Mouse (Mus musculus): ENCODE measurements around the gene Olfr458.
"Not testable (repeated sequence)": the region's sequence is repeated elsewhere in the genome, so short reads cannot be mapped to it uniquely, and the experiment has no call there.

Olfr458 gene

DNA sequence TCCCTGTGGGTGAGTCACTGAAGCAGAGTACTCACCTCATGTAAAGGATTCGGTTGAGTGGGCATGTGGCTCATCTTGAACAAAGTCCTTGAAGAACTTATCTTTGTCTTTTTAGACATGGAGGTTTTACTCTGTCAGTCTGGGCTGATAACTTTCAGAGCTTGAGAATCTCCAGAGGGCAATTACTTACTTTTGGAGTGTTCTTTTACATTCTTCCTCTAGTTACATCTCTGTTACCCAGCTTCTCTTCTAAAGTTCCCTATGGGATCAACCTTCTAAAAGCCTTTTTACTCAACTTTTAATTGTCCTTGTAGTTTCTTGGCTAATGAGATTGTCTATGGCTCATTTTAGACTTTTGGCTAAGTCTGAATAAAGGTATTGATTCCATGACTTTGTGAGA, at the start of gene Olfr458:
Gene Olfr458 (minus strand): TSS at position 101 of the 400 bp plus-strand sequence.
- no peak for DNase-seq

DNA sequence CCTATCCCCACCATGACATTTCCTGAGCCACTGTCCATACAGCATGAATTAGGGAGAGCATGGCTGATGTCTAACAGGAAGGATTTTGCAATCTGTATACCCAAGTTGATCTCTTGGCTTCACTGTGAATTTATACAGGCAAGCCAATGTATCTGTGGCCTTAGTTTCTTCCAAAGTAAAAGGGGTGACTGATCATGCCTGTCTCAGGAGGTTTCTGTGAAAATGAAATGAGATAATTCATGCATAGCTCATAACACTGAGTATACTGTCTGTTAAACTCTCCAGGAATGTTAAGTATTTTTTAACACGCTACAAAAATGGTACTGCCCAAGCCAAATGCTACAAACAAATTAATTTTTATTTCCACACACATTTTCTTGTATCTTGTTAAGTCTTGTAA, 48.5 kb upstream of the Olfr458 start:
- no peak for DNase-seq

DNA sequence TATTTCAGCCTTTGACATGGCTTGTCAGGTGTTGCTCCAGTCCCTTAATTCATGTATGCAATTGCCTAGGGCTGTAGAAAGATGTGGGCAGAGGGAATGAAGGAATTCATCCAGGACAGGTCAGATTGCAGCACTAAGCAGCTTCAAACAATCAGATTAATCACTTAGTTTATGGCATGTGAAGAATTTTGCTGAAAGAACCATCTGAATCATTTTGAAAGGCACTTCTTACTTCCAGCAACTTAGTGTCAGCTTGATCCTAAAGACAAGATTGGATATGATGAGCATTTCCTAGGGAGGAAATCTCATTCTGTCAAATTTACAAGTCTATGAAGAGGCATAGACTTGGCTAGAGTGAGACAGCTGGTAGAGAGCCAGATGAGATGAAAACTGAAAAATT, 44.3 kb upstream of the Olfr458 start:
- DNase-seq = no peak

DNA sequence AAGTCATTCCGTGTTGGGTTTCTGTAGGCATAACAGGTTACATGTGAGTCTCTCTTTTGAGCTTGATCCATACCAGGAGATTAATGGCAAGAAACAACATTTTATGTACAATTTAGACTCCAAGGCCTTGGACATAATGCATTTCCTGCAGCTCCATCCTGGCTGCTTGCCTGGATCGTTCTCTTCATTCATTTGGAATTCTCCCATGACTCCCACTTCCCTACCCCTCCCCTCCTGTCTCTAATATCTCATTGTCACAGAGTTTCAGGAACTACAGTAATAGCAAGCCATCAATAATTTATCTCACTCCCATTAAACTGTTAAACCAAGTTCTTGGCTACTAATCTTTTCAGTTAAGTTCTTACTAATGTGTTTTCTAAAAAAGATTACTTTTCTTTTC, 38.5 kb upstream of the Olfr458 start:
- no peak for DNase-seq

DNA sequence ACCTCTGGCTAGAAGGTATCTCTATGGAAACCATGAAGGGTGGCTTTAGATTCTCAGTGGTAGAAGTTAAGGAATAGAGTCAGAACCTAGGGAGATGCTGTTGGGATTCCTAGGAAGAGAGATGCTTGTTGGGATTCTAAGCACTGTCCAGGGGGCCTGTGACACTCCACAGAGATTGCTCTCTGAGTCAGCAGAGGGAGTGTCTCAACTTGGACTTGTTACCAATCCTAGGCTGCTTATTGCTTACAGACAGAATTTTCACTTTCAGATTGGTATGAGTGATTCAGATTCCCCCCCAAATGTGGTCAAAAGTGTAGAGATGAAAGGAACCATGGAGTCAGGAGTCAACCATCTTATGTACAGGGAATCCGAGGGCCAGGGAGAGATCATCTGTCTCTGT, 24.7 kb upstream of the Olfr458 start:
- DNase-seq = no peak

DNA sequence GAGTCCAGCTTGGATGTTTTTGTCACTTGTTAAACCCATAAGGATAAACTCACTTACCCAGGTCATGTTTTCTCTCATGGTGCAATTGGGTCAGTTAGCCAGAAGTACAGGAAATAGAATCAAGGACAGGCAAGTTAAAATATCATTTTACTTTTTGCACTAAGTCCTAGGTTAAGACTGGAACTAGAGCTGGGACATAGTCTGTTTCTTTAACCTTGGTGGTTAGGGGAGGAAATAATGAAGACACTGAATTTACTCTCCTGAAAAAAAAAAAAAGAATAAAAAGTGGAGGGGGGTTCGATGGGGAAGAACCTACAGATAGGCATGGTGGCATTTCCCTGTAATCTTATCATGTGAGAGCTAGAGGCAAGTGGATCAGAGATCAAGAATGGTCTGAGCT, 22.1 kb upstream of the Olfr458 start, which contains the start of gene Olfr456:
Gene Olfr456 (minus strand): TSS at position 101 of the 400 bp plus-strand sequence.
- no peak for DNase-seq

DNA sequence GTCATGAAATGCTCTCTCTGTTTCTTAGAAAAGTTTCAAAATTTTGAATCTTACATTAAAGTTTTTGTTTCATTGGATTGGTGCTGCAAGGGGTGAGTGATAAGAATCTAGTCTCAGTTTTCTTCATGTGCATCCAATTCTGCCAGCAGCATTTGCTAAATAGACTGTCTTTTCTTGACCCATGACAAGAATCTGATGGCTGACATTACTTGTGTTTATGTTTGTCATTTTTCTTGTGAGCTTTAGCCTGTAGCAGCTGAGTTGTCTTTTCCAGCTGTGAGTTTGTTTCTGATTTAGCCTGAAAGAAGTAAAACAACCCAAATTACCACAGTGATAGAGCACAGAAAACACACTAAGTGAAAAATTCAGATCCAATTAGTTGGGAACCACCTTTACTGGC, 19.6 kb upstream of the Olfr458 start:
- no peak for DNase-seq

DNA sequence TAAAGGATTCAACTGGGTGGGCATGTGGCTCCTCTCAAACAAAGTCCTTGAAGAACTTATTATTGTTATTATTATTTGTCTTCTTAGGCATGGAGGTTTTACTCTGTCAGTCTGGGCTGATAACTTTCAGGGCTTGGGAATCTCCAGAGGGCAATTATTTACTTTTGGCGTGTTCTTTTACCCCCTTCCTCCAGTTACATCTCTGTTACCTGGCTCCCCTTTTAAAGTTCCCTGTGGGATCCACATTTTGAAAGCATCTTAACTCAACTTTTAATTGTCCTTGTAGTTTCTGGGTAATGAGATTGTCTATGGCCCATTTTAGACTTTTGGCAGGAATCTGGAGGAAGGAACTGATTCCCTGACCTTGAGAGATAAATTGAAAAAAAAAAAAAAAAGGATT, 11.2 kb upstream of the Olfr458 start, which contains the start of gene Olfr457:
Gene Olfr457 (minus strand): TSS at position 101 of the 400 bp plus-strand sequence.
- no peak for DNase-seq

DNA sequence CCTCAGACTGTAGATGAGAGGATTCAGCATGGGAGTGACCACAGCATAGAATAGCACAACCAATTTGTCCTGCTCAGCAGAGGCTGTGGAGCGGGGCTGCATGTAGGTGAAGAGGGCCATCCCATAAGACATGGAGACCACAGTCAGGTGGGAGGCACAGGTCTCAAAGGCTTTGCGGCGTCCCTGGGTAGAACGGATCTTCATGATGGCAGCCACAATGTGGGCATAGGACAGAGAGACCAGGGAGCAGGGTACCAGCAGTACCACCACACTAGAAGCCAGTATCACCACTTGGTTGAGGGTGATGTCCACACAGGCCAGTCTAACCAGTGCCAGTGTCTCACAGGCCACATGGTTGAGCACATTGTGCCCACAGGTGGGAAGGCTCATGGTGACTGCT, 6.3 kb upstream of the Olfr458 start:
- not testable (repeated sequence) for DNase-seq

DNA sequence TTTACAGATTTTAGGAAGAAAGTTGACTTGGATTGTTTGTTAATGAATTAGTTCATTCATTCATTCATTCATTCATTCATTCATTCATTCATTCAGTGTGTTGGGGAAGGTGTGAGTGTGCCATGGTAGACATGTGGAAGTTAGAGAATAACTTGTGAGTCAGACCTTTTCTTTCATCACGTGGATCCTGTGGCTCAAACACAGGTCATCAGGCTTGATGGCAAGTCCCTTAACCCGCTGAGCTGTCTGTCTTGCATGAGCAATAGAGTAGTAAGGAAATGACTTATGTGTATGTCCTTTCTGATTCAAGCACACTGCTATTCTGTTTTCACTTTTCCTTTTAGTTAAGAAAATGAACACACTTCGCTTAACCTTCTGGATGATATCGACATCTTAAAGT, 5.5 kb upstream of the Olfr458 start:
- DNase-seq = no peak

DNA sequence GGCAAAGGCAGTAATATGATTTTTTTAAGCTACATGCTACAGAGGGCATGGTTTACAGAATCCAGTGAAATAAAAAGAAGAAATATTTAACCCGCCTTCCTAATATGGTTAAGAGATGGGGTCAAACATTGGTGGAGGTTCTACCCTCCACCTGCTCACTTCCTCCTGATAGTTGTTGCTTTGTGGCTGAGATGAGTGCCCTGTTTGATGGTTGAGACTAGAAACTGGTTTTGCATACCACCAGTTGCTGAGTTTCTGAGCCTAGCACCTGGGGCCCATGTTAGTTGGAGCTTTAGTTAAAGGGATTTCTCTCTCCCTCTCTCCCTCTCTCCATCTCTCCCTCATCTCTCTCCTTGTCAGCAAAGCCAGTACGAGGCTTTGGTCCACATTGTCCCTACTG, 17.6 kb downstream of the Olfr458 start:
- no peak for DNase-seq

DNA sequence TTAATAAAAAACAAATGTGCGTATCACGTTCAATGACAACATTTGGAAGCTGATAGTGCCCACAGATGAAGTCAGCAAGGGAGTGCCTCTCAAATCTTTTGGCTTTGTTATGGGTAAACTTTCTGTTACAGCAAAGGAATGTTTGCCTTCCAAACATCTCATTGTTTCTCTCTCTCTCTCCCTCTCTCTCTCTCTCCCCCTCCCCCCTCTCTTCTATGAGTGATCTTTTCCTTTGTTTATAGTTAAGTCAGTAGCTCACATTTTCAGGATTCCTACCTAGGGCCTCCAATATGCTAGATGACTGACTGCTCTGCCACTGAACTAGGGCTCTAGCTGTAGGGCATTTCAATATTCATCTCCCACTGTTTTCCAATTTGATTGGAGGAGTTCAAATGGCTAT, 20.5 kb downstream of the Olfr458 start:
- DNase-seq = no peak

DNA sequence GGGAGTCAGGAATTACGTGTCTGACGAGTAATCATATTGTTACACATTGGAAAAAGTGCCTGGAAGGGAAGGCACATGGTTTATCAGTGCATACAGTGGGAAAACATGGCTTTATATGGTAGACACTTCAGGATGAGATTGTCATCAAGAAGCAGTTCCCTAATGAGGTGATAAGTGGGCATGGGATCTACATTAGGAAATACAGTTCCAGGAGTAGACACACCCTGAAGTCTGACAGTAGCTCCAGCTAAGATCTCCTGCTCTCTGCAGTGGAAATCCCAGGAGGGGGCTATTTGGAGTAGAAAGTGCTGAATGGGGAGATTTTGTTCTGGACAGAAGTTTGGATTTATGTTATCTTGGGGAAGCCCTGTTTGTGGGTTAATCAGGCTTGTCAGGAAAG, 23.6 kb downstream of the Olfr458 start:
- no peak for DNase-seq

DNA sequence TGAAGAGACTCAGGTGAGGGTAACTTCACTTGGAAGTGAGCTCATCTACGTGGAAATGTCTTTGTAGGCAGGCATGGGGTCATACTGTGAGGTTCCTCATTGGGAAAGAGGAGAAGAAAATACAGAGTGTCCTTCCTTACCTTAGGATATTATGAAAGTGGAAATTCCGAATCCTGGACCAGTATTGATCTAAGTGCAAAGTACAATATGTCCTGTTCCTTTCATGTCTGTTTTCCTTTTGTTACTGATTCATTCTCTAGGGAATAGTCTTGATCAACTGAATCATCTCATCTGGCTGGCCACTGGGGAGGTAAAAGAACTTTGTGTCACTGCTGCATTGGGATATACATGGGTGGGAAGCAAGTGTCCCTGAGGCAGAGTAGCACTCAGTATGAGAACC, 29.5 kb downstream of the Olfr458 start:
- no peak for DNase-seq

DNA sequence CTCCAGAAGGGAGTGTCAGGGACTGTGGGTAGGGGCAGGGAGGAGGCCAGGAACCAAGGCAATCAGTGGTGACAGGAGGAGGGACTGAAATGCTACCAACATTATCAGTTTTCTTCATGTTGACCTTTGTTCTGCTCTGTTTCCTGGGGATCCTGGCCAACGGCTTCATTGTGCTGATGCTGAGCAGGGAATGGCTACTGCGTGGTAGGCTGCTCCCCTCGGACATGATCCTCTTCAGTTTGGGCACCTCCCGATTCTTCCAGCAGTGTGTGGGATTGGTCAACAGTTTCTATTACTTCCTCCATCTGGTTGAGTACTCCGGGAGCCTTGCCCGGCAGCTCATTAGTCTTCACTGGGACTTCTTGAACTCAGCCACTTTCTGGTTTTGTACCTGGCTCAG, 30.6 kb downstream of the Olfr458 start, which contains the start of gene Tas2r126:
Gene Tas2r126 (plus strand): TSS at position 90 of the 400 bp plus-strand sequence.
- no peak for DNase-seq

DNA sequence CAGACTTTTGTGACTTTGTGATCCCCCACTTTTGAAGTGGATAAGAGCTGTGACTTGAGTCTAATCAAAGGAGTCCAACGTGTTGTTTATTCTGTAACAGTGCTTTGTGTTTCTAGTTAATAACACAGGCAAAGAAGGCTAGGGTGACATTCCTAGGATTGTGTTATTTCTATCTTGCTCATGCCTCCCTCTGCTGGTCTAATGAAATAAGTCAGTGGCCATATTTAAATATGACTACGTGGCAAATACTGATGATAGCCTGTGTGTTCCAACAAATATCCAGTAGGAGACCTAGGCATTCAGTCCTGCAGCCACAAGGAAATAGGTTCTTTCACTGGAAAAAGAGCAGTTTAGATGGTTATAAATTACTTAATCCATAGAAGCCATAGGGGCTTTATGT, 31.4 kb downstream of the Olfr458 start:
- DNase-seq = no peak

DNA sequence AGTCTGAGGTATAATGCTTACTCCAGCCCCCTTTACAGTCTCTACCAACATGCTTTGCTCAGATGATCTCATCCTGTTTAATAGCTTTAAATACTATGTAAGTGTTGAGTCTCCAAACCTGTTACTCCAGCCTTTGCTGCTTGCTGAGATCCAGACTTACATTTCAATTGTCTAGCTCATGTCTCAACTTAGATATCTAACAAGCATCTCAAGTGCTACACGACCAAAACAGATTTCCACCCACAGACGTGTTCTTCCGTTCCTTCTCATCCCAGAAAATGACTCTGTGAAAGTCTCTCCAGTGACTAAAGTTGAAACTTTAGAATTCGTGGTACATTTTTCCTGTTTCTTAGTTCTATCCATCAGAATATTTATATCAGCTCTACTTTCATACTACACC, 38.7 kb downstream of the Olfr458 start:
- no peak for DNase-seq

DNA sequence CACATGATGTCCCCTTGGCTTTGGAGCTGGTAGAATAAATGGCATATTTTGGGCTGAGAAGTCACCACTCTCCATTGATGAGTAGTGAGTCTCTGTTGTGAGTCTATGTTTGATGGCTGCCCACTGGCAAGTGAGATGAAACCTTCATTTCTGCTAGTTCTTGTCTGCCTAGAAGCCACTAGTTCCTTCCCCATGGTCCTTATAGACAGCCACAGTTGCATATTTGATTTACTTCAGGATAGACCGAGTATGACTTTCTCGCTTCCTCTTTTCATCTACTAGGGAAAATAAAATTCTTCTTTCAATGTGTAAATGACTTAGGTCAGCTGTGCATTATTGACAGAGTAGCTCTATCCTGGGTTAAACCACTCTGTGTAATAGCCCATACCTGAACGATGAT, 40.5 kb downstream of the Olfr458 start:
- no peak for DNase-seq

DNA sequence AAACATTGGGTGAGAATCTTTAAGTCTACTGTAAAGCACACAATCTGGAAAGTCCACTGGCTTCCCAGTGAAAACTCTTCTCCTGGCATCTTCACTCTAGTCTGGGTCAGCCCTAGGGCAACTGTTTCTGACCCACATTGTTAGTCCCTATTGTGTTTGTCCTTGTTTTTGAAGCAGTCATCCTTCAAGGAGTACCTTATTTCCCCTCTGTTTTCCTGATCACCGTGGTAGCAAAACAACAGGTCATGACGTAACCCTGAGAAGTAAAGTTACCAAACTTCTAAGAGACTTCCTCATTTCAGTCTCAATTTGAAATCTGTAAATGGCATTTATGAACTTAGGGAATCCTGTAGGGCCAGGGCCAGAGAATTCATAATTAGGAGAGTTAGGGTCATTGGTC, 43.6 kb downstream of the Olfr458 start:
- no peak for DNase-seq

DNA sequence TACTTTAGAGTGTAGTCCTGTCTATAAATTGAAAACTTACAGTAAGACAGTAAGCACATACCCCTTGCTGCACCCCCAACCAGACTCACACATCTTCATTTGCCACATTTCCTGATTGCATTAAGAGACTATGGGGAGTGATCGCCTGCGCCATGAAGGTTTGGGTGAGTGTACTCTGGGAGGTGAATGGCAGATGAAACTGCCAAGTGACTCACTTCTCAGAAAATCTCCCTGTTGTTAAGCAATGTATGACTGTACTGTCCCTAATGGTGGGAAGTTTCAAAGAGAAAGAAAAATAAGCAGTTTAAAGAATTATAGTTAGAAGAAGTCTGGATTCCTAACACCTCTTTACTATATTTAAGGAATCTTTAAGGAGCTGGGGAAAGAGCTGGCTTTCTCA, 45.6 kb downstream of the Olfr458 start:
- no peak for DNase-seq
